Mouse (Mus musculus) thymus, postnatal 25 days (tissue): ENCODE data around the gene Slc22a22.
"Not testable (repeated sequence)": the region's sequence is repeated elsewhere in the genome, so short reads cannot be mapped to it uniquely, and the experiment has no call there.

Experiments
- DNase-seq: peaks from one replicate; pipeline ENCODE4 v3.0.0; 2022

The Slc22a22 gene

DNA sequence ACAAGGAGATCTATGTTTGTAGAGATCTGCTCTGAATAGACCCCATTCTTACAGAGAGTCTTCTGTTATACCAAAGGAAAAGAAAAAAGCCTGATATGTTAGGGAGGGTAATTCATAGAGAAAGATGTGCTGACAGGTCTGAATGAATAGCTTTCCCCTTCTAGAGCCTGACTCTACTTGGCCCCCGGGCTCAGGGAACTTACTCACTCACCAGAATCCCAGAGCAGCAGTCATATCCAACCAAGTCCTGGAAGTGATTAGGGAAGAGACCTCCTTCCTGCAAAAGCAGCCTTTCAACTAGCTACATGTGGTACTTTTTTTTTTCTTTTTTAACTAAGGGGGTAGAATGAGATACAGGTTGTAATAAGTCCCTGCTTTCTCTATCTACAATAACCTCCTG, 111.0 kb downstream of the Slc22a22 start:
- DNase-seq, result no peak

GRCm38 (mm10) chr15:57355278-57355677, 122.1 kb downstream of the Slc22a22 start:
- DNase-seq, result no peak

DNA sequence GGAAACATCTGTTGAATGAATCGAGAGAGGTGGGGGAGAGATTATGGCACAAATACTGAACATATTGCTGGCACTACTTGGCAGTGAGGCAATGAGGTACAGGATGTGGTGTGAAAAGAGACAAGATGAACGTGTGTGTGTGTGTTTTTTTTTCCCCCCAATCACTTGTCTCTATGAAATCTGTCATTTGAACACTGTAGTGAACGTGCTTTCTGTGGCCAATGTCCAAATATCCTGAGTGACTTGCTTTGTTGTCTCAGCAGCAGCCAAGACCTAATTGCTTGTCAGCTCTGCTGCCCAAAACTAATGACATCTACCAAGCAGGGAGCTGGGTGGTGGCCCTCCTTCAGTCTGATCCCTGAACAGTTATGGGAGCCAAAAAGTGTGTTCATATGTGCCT, 136.9 kb downstream of the Slc22a22 start:
- DNase-seq, result no peak

GRCm38 (mm10) chr15:57331326-57331725, 146.1 kb downstream of the Slc22a22 start:
- DNase-seq, result no peak

GRCm38 (mm10) chr15:57318001-57318400, 159.4 kb downstream of the Slc22a22 start:
- DNase-seq, result no peak

- DNase-seq, result no peak
Observed at GRCm38 (mm10) chr15:57316486-57316885, 160.9 kb downstream of the Slc22a22 start.

- DNase-seq, result no peak
Observed at GRCm38 (mm10) chr15:57302710-57303109, 174.7 kb downstream of the Slc22a22 start.

DNA sequence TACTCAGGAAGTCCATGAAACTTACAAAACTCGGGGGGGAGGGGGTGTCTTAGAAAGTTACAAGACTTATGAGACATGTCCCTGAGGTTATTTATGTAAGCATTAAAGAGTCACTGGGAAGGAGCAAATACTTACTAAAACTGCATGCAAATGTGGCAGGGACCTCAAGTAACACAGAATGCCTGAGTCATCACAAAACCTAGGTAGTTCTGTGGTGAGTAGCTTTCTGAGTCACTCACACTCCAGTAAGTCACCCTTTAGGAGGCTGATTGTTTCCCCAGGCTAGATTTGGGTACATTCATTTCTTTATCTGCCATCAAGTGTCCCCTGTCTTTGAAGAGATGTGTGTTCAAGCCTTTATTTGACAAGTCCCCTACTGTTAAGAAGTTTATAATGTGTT, 198.9 kb downstream of the Slc22a22 start:
- no peak for DNase-seq

DNA sequence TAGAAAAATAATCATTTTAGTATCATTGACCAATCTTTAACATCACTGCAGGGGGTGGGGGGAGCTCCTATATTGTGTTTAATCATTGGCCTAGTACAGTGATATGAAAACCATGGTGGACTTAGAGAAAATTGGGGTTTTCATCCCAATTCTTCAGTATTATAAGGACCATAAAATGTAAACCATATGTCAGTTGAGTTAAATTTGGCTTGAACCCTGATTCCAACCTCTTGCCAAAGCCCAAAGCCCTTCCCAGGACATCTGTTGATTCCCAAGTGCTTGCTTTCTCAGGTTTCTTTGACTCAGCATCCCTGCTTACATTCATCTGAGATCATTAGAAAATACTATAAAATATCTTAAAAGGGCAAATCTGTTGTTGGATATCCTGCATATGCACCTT, 201.0 kb downstream of the Slc22a22 start:
- DNase-seq, result no peak

DNA sequence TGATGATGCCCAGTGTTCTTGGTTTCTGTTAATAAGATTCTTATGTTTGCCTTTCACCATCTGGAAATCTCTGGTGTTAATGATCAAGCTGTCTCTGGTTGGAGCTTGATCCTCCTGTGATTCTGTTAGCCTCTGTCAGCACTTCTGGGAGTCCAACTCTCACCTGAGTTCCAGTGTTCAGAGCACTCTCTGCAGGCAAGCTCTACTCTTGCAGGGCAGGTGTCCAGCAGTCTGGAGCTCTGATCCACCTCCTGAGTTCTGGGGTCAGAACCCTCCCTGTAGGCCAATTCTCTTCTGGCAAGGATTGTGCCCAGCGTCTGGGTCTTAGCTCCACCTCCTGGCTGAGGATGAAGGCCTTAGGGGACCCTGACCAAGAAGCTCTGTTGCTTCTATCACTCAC, 237.4 kb downstream of the Slc22a22 start:
- not testable (repeated sequence) for DNase-seq

GRCm38 (mm10) chr15:57230439-57230838, 247.0 kb downstream of the Slc22a22 start:
- DNase-seq, result no peak

DNA sequence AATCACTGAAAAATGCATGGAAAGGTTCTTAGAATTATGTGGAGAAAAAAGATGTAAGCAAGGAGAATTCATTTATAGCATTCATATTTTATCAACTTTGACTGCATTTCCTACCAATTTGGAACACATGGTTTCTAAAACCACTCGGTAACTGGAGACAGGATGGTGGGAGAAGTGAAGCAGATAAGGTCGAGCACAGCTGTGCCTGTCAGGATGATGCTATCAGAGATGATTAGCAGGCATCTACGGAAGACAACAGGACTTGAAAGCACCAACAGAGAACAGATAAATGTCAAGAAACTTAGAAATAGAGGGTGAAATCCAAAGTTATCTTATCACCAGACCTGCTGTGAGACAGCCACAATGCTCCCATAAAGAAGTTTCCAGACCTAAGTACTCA, 272.1 kb downstream of the Slc22a22 start:
- no peak for DNase-seq

DNA sequence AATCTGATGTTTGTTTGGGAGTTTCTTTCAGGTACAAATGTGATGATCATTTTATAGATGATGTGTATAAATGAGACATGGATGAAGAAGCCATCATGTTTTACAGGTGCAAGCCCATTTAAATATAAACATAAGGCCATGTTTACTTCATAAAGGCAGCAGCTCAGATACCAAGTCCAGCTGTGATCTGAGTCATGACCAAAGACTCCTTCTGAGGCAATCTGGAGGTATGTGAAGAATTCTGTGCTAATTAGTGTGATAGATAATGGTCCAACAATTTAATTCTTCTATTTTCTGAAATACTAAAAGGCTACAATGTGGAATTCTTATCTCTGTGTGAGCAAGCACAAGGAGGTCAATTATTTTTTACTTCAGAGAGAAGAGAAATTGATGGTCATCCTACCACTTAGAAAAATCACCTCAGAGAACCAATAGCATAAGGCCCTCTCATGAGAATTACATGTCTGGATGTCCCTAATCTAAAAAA, 272.9 kb downstream of the Slc22a22 start:
- DNase-seq, result no peak
